Mouse (Mus musculus): ENCODE measurements around the gene Adamts9.

- TF ChIP-seq CTCF (conservative IDR thresholded peaks at IDR 0.05; ENCODE audit: insufficient read depth, insufficient read length, low read depth, low read length) (no peak), POLR2A (IDR thresholded peaks at IDR 0.05; ENCODE audit: low read depth, low read length) (no peak)
Observed at GRCm38 (mm10) chr6:92726121-92726520, 217.2 kb downstream of the Adamts9 start.
